Mouse (Mus musculus) heart, postnatal 0 days (tissue): ENCODE measurements at regions not wholly inside any gene's neighbourhood (a gene's known extent, or its start where the extent isn't known, plus 50 kb on each side); places are given as distances from the start of the nearest gene placed in this dataset.

ENCODE experiments used
- ATAC-seq: fragments of 200-750 bp; cut with Nextera tagmentation; 2 replicates; pipeline ENCODE4 v1.8.0; 2017; ENCODE audit warnings: low read depth, moderate number of reproducible peaks, moderate library complexity; ENCODE audit not compliant: insufficient read depth
- DNase-seq: peaks from one replicate; pipeline ENCODE4 v3.0.0-alpha.2; 2016; ENCODE audit warnings: low spot score
- H3K27ac ChIP-seq: fragments of 300-500 bp; sonication (generic); 2 replicates; pipeline ENCODE4 v1.5.1; 2014; ENCODE audit warnings: low read depth, mild to moderate bottlenecking
- H3K27me3 ChIP-seq: fragments of 300-500 bp; sonication (generic); 2 replicates; pipeline ENCODE4 v1.6.1; 2014; ENCODE audit warnings: low read length, mixed read lengths; ENCODE audit not compliant: control insufficient read depth, insufficient read depth
- H3K36me3 ChIP-seq: fragments of 300-500 bp; sonication (generic); replicated peaks from 2 replicates; pipeline ENCODE4 v1.6.1; 2014; ENCODE audit warnings: low read length, mixed read lengths; ENCODE audit not compliant: control insufficient read depth, insufficient read depth
- H3K4me1 ChIP-seq: fragments of 300-500 bp; sonication (generic); 2 replicates; pipeline ENCODE4 v1.6.1; 2014; ENCODE audit warnings: antibody characterized with exemption; ENCODE audit not compliant: control insufficient read depth, insufficient read depth
- H3K4me2 ChIP-seq: fragments of 300-500 bp; sonication (generic); 2 replicates; pipeline ENCODE4 v1.6.1; 2014; ENCODE audit warnings: low read depth, mild to moderate bottlenecking, low read length, moderate library complexity
- H3K4me3 ChIP-seq: fragments of 300-500 bp; sonication (generic); 2 replicates; pipeline ENCODE4 v1.5.1; 2014; ENCODE audit warnings: low read depth, low read length
- H3K9ac ChIP-seq: fragments of 300-500 bp; sonication (generic); replicated peaks from 2 replicates; pipeline ENCODE4 v1.6.1; 2014; ENCODE audit warnings: low read depth, low read length, mixed read lengths
- H3K9me3 ChIP-seq: fragments of 300-500 bp; sonication (generic); replicated peaks from 2 replicates; pipeline ENCODE4 v1.6.1; 2016; ENCODE audit warnings: low read length; ENCODE audit not compliant: control insufficient read depth
- CTCF ChIP-seq: IDR thresholded peaks from 2 replicates; pipeline ENCODE4 v1.5.1; 2016; ENCODE audit warnings: antibody characterized with exemption, control low read depth, low read depth
- EP300 ChIP-seq: IDR thresholded peaks from 2 replicates; pipeline ENCODE4 v1.6.1; 2016; ENCODE audit warnings: antibody characterized with exemption, low read depth
- WGBS: fragments of 180-500 bp; shearing (Covaris S2); extraction: QIAGEN DNeasy Blood & Tissue Kit; methylation state at CpG from one replicate; pipeline ENCODE4 v1.1.7; 2014; 5-methylcytosine and 5-hydroxymethylcytosine counted together

DNA sequence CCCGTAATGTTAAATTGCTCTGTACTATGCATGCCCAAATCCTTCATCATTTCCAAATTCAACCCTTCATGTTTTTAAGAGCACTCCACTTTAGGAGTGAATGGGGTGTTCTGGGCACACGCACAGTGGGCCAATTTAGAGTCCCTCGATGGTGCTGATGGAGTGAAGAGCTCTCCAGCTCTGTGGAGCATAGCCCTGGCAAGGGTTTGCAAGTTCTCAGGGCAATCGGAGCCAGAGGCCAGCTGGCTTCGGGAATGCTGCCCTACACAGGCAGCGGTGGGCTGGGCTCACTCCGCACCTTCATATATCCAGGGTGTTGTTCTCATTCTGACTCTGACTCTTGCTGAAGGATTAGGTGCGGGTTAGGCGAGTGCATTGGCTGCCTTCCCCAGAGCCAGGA lies 549.5 kb downstream of the Vrk1 start:
- H3K27me3 ChIP-seq, result no peaks in the 10 kb centered on the region
- H3K9me3 ChIP-seq, result no peaks in the 10 kb centered on the region
- WGBS, result 68% methylated on average over 9 of the region's 9 CpGs
- no peak for TF ChIP-seq CTCF
- no peak for TF ChIP-seq EP300
- ATAC-seq (no peak), DNase-seq (no peak)
- H3K27ac ChIP-seq, result no peak overlapping the region
- H3K9ac ChIP-seq, result no peak overlapping the region; the same call in 1 of the 2 replicates
- no peak overlapping the region for H3K4me2 ChIP-seq
- H3K4me3 ChIP-seq, result no peak overlapping the region
- H3K36me3 ChIP-seq, result no peaks in the 10 kb centered on the region
- no peaks in the 10 kb centered on the region for H3K4me1 ChIP-seq

DNA sequence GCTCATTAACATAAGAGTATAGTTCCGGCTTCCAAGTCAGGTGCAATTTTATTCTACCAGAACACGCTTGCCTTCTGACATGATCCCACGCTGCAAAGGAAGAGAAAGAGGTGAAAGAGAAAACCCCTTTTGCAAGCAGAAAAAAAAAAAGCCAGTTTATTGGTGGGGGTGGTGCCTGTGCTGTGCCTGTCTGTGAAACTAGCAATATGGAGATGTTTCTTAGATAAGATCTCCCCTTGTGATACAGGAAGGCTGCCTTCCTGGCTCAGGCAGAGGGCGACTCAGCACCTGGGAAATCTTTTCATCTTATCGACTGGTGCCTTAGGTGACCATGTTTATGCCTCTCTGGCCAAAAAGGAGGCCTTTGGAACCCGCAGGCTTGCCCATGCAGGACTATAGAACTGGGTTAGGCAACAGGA lies 555.2 kb downstream of the Vrk1 start:
- no peak overlapping the region for H3K4me3 ChIP-seq
- no peak overlapping the region; the same call in 1 of the 2 replicates for H3K4me2 ChIP-seq
- no peak for ATAC-seq
- H3K9me3 ChIP-seq, result no peaks in the 10 kb centered on the region
- DNase-seq, result no peak
- no peak overlapping the region for H3K9ac ChIP-seq
- no peak overlapping the region for H3K27ac ChIP-seq
- H3K27me3 ChIP-seq, result no peaks in the 10 kb centered on the region
- no peaks in the 10 kb centered on the region for H3K4me1 ChIP-seq
- no peak for TF ChIP-seq CTCF
- TF ChIP-seq EP300, result no peak
- WGBS, result 28% methylated on average over 6 of the region's 6 CpGs
- no peaks in the 10 kb centered on the region for H3K36me3 ChIP-seq

DNA sequence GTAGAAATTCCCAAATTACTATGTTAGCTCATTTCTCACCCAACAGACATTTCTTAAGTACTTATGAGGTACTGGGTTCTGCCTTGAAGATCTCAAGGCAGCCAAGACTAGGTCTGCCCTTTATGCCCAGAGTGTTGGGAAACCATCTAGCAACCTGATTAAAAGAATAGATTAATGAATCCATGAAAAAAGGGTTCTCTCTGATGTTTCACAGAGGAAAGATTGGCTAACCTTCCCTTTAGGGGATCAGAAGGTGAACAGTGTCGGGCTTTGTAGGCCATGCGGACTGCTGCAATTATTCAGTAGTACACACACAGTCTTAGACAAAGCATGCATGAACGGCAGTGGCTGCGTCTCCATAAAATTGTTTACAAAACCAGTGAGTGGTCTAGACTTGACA lies 556.3 kb downstream of the Vrk1 start:
- DNase-seq, result no peak
- no peaks in the 10 kb centered on the region for H3K36me3 ChIP-seq
- no peak for TF ChIP-seq EP300
- TF ChIP-seq CTCF, result no peak
- H3K27ac ChIP-seq, result no peak overlapping the region
- ATAC-seq, result no peak
- no peak overlapping the region for H3K4me2 ChIP-seq
- no peaks in the 10 kb centered on the region for H3K9me3 ChIP-seq
- no peak overlapping the region for H3K4me3 ChIP-seq
- H3K9ac ChIP-seq, result no peak overlapping the region
- H3K27me3 ChIP-seq, result no peaks in the 10 kb centered on the region
- H3K4me1 ChIP-seq, result no peaks in the 10 kb centered on the region
- 95% methylated on average over 4 of the region's 4 CpGs for WGBS

DNA sequence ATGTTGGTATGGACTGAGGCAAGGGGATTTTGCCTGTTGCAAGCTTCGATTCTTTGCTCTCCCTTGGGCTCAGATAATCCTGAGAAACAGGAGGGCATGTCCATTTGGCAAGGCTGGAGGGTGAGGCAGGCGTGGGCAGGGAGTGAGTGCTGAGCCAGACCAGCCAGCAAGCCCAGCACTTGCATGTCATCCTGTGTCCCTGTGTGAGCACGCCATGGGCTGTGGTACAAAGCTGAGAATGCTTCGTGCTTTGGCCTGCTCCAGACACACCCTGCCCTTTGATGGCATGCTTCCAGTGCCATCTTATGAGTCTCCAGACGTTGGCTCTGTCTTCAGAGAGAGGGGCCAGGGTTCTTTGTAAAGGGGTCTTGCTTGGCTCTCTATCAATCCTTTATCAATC lies 557.1 kb downstream of the Vrk1 start:
- Histone ChIP-seq H3K36me3 (no peaks in the 10 kb centered on the region), H3K9me3 (no peaks in the 10 kb centered on the region), H3K27ac (no peak overlapping the region), H3K4me1 (no peaks in the 10 kb centered on the region), H3K27me3 (no peaks in the 10 kb centered on the region), H3K9ac (no peak overlapping the region), H3K4me2 (no peak overlapping the region), H3K4me3 (no peak overlapping the region)
- WGBS, result 57% methylated on average over 5 of the region's 5 CpGs
- DNase-seq (no peak), ATAC-seq (no peak)
- TF ChIP-seq EP300, result no peak
- TF ChIP-seq CTCF, result no peak

DNA sequence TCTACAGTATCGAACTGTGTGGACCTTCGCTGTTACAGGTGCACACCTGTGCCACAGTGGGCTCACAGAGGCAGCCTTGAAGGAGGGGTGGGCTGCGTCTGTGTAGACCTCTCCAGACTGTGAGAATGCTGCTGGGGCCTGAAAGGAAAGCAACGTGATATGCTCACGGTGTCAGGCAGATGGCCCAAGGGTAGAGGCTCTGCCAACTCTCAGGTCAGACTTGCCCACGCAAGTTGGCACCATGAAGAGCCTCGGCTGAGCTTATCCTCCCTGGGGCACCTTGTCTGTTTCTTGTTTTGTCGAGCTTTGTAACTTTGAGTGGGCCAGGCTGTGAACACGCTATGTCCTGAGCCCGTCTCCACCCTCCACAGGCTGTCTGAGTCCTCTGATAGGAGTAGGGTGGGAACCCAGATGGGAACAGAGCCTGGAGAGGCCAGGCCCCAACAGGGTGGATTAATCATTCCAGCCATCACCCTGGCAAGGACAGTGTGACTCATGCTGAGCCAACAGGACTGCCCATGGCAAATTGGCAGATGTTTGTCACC lies 558.6 kb downstream of the Vrk1 start:
- 78% methylated on average over 10 of the region's 10 CpGs for WGBS
- H3K9ac ChIP-seq, result no peak overlapping the region
- no peaks in the 10 kb centered on the region for H3K27me3 ChIP-seq
- H3K36me3 ChIP-seq, result no peaks in the 10 kb centered on the region
- DNase-seq, result no peak
- no peak for TF ChIP-seq EP300
- no peak for TF ChIP-seq CTCF
- no peaks in the 10 kb centered on the region for H3K4me1 ChIP-seq
- no peak for ATAC-seq
- H3K4me3 ChIP-seq, result no peak overlapping the region
- H3K27ac ChIP-seq, result no peak overlapping the region
- H3K9me3 ChIP-seq, result no peaks in the 10 kb centered on the region
- no peak overlapping the region for H3K4me2 ChIP-seq

DNA sequence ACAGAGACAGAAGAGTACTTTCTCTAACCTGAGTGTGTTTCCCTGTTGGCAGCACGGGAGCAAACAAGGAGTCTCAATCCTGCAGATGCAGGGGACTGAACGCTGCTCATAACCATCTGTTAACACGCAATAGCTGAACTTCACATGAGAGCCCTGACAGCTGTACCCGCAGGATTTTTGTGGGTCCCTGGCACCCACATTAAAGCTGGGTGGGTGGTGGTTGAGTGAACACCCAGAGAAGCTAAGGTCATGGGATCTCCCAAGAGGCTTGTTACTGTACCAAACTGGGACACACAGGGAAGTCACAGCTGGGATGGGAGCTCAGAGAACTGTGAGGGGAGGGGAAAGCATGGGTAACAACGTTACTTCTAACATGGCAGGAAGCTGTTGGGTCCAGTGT lies 562.9 kb downstream of the Vrk1 start:
- Histone ChIP-seq H3K27me3 (no peaks in the 10 kb centered on the region), H3K4me2 (no peak overlapping the region), H3K36me3 (no peaks in the 10 kb centered on the region), H3K4me3 (no peak overlapping the region), H3K27ac (no peak overlapping the region), H3K4me1 (no peaks in the 10 kb centered on the region), H3K9ac (no peak overlapping the region), H3K9me3 (no peaks in the 10 kb centered on the region)
- 66% methylated on average over 5 of the region's 5 CpGs for WGBS
- ATAC-seq (no peak), DNase-seq (no peak)
- TF ChIP-seq EP300 (no peak), CTCF (no peak)
